Mouse (Mus musculus) thymus, adult 2 months (tissue): ENCODE results near the gene Nwd2.

Source experiments
- CTCF ChIP-seq: fragments of 200-500 bp; IDR thresholded peaks from 2 replicates; pipeline ENCODE4 v1.5.1; 2012; ENCODE audit warnings: mild to moderate bottlenecking, control low read depth, low read length, moderate library complexity, borderline replicate concordance; ENCODE audit not compliant: control insufficient read depth, poor library complexity, insufficient read depth; ENCODE audit errors: extremely low read depth
- POLR2A ChIP-seq: fragments of 200-500 bp; IDR thresholded peaks from 2 replicates; pipeline ENCODE4 v1.6.1; 2012; ENCODE audit warnings: mild to moderate bottlenecking, low read length, control low read depth, moderate library complexity; ENCODE audit not compliant: control insufficient read depth, poor library complexity, insufficient read depth; ENCODE audit errors: extremely low read depth

DNA sequence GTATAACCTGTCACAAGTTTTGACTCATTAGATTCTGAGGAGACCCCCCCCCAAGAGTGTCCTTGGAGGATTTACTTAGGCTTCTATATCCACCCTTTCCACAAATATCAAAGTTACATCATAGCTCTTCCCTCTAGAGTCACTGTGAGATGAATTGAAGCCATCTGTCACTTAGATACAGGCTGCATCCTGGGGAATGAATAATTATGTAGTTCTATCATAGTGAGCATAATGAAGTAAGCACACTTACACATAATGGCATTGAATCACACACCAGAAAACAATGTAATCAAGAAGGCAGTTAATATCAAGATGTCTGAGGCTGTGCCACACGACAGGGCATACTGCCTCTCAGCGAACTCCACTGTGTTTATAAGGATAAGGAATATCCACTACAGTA lies 47.9 kb downstream of the Nwd2 start:
- no peak for TF ChIP-seq CTCF
- TF ChIP-seq POLR2A = no peak
